Mouse (Mus musculus) ES-E14 (cell line): ENCODE measurements around the gene Dnajc11. TPM values are rescaled to one million over a fixed set of nuclear protein-coding genes. Genes with fewer than 3 reads are reported as not detected.

Source experiments
- DNase-seq: peaks from one replicate; pipeline ENCODE4 v3.0.0-alpha.2; 2013; ENCODE audit warnings: low read depth, low spot score
- H3K27ac ChIP-seq: 2 replicates; pipeline ENCODE4 v1.5.1; 2012; ENCODE audit warnings: low read depth, mild to moderate bottlenecking, low read length, moderate library complexity, mixed read lengths; ENCODE audit not compliant: poor library complexity, insufficient read depth, severe bottlenecking
- H3K36me3 ChIP-seq: 2 replicates; pipeline ENCODE4 v1.6.1; 2012; ENCODE audit warnings: mild to moderate bottlenecking, low read length, moderate library complexity, mixed read lengths; ENCODE audit not compliant: control insufficient read depth, poor library complexity, insufficient read depth, severe bottlenecking
- H3K4me1 ChIP-seq, 2 experiments: fragments of 150-350 bp in 1 of 2; sonication (generic) in 1 of 2; 2 replicates each; pipeline ENCODE4 v1.6.1; 2012; ENCODE audit warnings: low read length in 2 of 2, mild to moderate bottlenecking in 1 of 2, mixed read lengths in 1 of 2; ENCODE audit not compliant: control insufficient read depth in 2 of 2, insufficient read depth in 2 of 2, poor library complexity in 1 of 2
- H3K4me3 ChIP-seq, 2 experiments: fragments of 150-350 bp in 1 of 2; sonication (generic) in 1 of 2; 2 replicates each; pipeline ENCODE4 v1.5.1; 2012; ENCODE audit warnings: low read length in 2 of 2, low read depth in 1 of 2, mild to moderate bottlenecking in 1 of 2, mixed read lengths in 1 of 2; ENCODE audit not compliant: insufficient read depth in 1 of 2, poor library complexity in 1 of 2, severe bottlenecking in 1 of 2
- H3K9ac ChIP-seq: 2 replicates; pipeline ENCODE4 v1.6.1; 2012; ENCODE audit warnings: low read depth, mild to moderate bottlenecking, low read length, mixed read lengths; ENCODE audit not compliant: poor library complexity, insufficient read depth, severe bottlenecking
- H3K9me3 ChIP-seq: fragments of 150-350 bp; sonication (generic); 2 replicates; pipeline ENCODE4 v1.6.1; 2012; ENCODE audit warnings: low read depth, mild to moderate bottlenecking, low read length; ENCODE audit not compliant: control insufficient read depth, insufficient read depth
- CHD2 ChIP-seq: IDR thresholded peaks from 2 replicates; pipeline ENCODE4 v1.6.1; 2014; ENCODE audit warnings: mild to moderate bottlenecking, low read depth, low read length, inconsistent platforms
- HCFC1 ChIP-seq: IDR thresholded peaks from 2 replicates; pipeline ENCODE4 v1.6.1; 2012; ENCODE audit warnings: low read length, inconsistent platforms, borderline replicate concordance; ENCODE audit not compliant: insufficient read depth
- MAFK ChIP-seq: IDR thresholded peaks from 2 replicates; pipeline ENCODE4 v1.6.1; 2014; ENCODE audit warnings: mild to moderate bottlenecking, low read depth, low read length, inconsistent platforms; ENCODE audit not compliant: insufficient read depth
- ZC3H11A ChIP-seq: IDR thresholded peaks from 2 replicates; pipeline ENCODE4 v1.6.1; 2012; ENCODE audit warnings: low read depth, mild to moderate bottlenecking, inconsistent platforms, low read length, borderline replicate concordance
- ZNF384 ChIP-seq: IDR thresholded peaks from 2 replicates; pipeline ENCODE4 v1.6.1; 2012; ENCODE audit warnings: low read depth, low read length, inconsistent platforms
- in situ Hi-C, 2 experiments: fragments of 600-800 bp; cut with MboI; formaldehyde crosslinking; loops; one replicate each; pipeline ENCODE4 v1.15.1; 2025; ENCODE audit warnings: low sequenced_read_pairs in 2 of 2, inconsistent platforms in 1 of 2; ENCODE audit not compliant: unreplicated experiment in 2 of 2
- total RNA-seq: library from RNA; depleted of rRNA; stranded (reverse); fragments of 300-350 nt; gene quantifications from 2 replicates; pipeline ENCODE4 v1.2.3, GENCODE M21; 2012

The Dnajc11 gene
- total RNA-seq, 1 experiment = 98.2 TPM

- Histone ChIP-seq H3K36me3 (peaks cover 71% of the 10 kb centered on the region), H3K9me3 (no peaks in the 10 kb centered on the region), H3K9ac (no peak overlapping the region), H3K4me1 (peaks cover 0 to 10% of the 10 kb centered on the region in 2 experiments; a peak in 2 of 4 replicates), H3K27ac (no peak overlapping the region), H3K4me3 (no peak overlapping the region)
- in situ Hi-C loops = no loop called here
- DNase-seq = no peak
- no peak for TF ChIP-seq CHD2
Observed at GRCm38 (mm10) chr4:151953209-151953608, 19.7 kb downstream of the Dnajc11 start.

GRCm38 (mm10) chr4:151955791-151956190 is 22.3 kb downstream of the Dnajc11 start:
- no peaks in the 10 kb centered on the region for H3K4me1 ChIP-seq
- no peaks in the 10 kb centered on the region for H3K9me3 ChIP-seq
- peak; percentile 87 for TF ChIP-seq ZNF384
- TF ChIP-seq MAFK = no peak
- no peak for DNase-seq
- no peak overlapping the region for H3K27ac ChIP-seq
- in situ Hi-C loops = no loop called here
- H3K9ac ChIP-seq = no peak overlapping the region
- H3K36me3 ChIP-seq = peaks cover 70% of the 10 kb centered on the region
- no peak overlapping the region for H3K4me3 ChIP-seq

- no peak for DNase-seq
- H3K9me3 ChIP-seq = no peaks in the 10 kb centered on the region
- H3K9ac ChIP-seq = no peak overlapping the region
- no peaks in the 10 kb centered on the region; a peak in 1 of 4 replicates for H3K4me1 ChIP-seq
- H3K4me3 ChIP-seq = no peak overlapping the region
- H3K36me3 ChIP-seq = peaks cover 60% of the 10 kb centered on the region
- in situ Hi-C loops = no loop called here
- TF ChIP-seq ZNF384 (no peak), CHD2 (no peak), ZC3H11A (no peak), MAFK (no peak), HCFC1 (no peak)
- H3K27ac ChIP-seq = no peak overlapping the region
Observed at GRCm38 (mm10) chr4:151957584-151958315, 24.3 kb downstream of the Dnajc11 start.

GRCm38 (mm10) chr4:151959849-151960512 is 26.5 kb downstream of the Dnajc11 start:
- Histone ChIP-seq H3K4me3 (no peak overlapping the region), H3K9ac (0 out of 2 replicates have a peak overlapping the region, but pooled peaks have one; percentile 30), H3K4me1 (no peaks in the 10 kb centered on the region; a peak in 1 of 4 replicates), H3K9me3 (no peaks in the 10 kb centered on the region), H3K27ac (no peak overlapping the region), H3K36me3 (peaks cover 51% of the 10 kb centered on the region)
- in situ Hi-C loops = no loop called here
- TF ChIP-seq CHD2 (no peak), MAFK (no peak), HCFC1 (no peak), ZNF384 (no peak), ZC3H11A (no peak)
- no peak for DNase-seq

DNA sequence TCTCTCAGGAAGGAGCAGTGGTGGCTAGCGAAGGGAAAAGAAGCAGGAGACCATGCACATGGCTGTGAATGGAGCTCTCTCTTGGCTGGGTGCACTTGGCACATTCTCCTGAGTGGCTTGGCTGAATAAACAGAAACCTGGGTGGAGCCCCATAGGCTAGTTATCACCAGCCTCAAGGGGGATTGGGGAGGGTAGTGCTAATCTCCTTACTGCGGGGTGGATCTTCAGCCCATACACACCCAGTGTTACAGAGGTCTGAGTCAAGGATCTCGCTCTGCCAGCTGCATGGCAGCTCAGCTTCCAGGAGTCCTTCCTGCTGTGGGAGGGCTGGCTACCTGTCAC is 27.0 kb downstream of the Dnajc11 start:
- TF ChIP-seq MAFK (no peak), ZNF384 (no peak), HCFC1 (no peak), ZC3H11A (no peak), CHD2 (no peak)
- Histone ChIP-seq H3K36me3 (peaks cover 52% of the 10 kb centered on the region), H3K9ac (no peak overlapping the region), H3K4me3 (no peak overlapping the region), H3K27ac (no peak overlapping the region), H3K9me3 (no peaks in the 10 kb centered on the region), H3K4me1 (no peaks in the 10 kb centered on the region; a peak in 1 of 4 replicates)
- in situ Hi-C loops = no loop called here
- no peak for DNase-seq
